Mouse (Mus musculus) liver, adult 2 months (tissue): ENCODE measurements at regions not wholly inside any gene's neighbourhood (a gene's known extent, or its start where the extent isn't known, plus 50 kb on each side); places are given as distances from the start of the nearest gene placed in this dataset.

Source experiments
- CTCF ChIP-seq: fragments of 200-500 bp; IDR thresholded peaks from 2 replicates; pipeline ENCODE4 v1.5.1; 2011; ENCODE audit warnings: low read depth, low read length, control low read depth
- POLR2A ChIP-seq: fragments of 200-500 bp; IDR thresholded peaks from 2 replicates; pipeline ENCODE4 v1.6.1; 2011; ENCODE audit warnings: low read length, control low read depth; ENCODE audit not compliant: insufficient read depth; ENCODE audit errors: extremely low read depth

- no peak for TF ChIP-seq POLR2A
- no peak for TF ChIP-seq CTCF
Observed at GRCm38 (mm10) chr1:76927041-76927440, 587.8 kb downstream of the Epha4 start.
